Mouse (Mus musculus): ENCODE data around the gene Apba1.
A peak's percentile ranks its signal among the peaks of the same experiment; 100 is the strongest.

The Apba1 gene

GRCm38 (mm10) chr19:23807371-23807770, 48.7 kb downstream of the Apba1 start:
- DNase-seq: no peak

- no peak for DNase-seq
These were observed 50.5 kb downstream of the Apba1 start for GRCm38 (mm10) chr19:23809236-23809635.

GRCm38 (mm10) chr19:23810512-23810911, 51.8 kb downstream of the Apba1 start:
- DNase-seq: peak in 1 of 2 experiments; percentile 30

GRCm38 (mm10) chr19:23810976-23811375, 52.3 kb downstream of the Apba1 start:
- DNase-seq: no peak

GRCm38 (mm10) chr19:23816762-23817161, 58.1 kb downstream of the Apba1 start:
- DNase-seq: no peak

- DNase-seq: no peak
These were observed 58.5 kb downstream of the Apba1 start for GRCm38 (mm10) chr19:23817196-23817595.

- no peak for DNase-seq
These were observed 61.2 kb downstream of the Apba1 start for GRCm38 (mm10) chr19:23819882-23820281.

- DNase-seq: no peak
These were observed 63.8 kb downstream of the Apba1 start for GRCm38 (mm10) chr19:23822497-23822896.

- DNase-seq: no peak
These were observed 64.8 kb downstream of the Apba1 start for GRCm38 (mm10) chr19:23823533-23823932.

- DNase-seq: no peak
These were observed 67.6 kb downstream of the Apba1 start for GRCm38 (mm10) chr19:23826251-23826650.

GRCm38 (mm10) chr19:23830761-23831160, 72.1 kb downstream of the Apba1 start:
- no peak for DNase-seq

- peak in 1 of 2 experiments; percentile 7 for DNase-seq
These were observed 75.3 kb downstream of the Apba1 start for GRCm38 (mm10) chr19:23833685-23834682.

- no peak for DNase-seq
These were observed 76.0 kb downstream of the Apba1 start for GRCm38 (mm10) chr19:23834721-23835120.

- no peak for DNase-seq
These were observed 97.1 kb downstream of the Apba1 start for GRCm38 (mm10) chr19:23855832-23856231.

- DNase-seq: no peak
These were observed 99.4 kb downstream of the Apba1 start for GRCm38 (mm10) chr19:23858091-23858490.

- no peak for DNase-seq
These were observed 100.1 kb downstream of the Apba1 start for GRCm38 (mm10) chr19:23858781-23859180.

GRCm38 (mm10) chr19:23860151-23860820, 101.6 kb downstream of the Apba1 start:
- DNase-seq: peak; percentile 58 to 60

GRCm38 (mm10) chr19:23862736-23863135, 104.0 kb downstream of the Apba1 start:
- DNase-seq: peak; percentile 19 to 49

GRCm38 (mm10) chr19:23863959-23864358, 105.3 kb downstream of the Apba1 start:
- peak; percentile 48 to 67 for DNase-seq

- no peak for DNase-seq
These were observed 107.4 kb downstream of the Apba1 start for GRCm38 (mm10) chr19:23866045-23866444.

- DNase-seq: no peak
These were observed 108.4 kb downstream of the Apba1 start for GRCm38 (mm10) chr19:23867052-23867451.

GRCm38 (mm10) chr19:23867589-23867988, 108.9 kb downstream of the Apba1 start:
- DNase-seq: no peak

GRCm38 (mm10) chr19:23874502-23874901, 115.8 kb downstream of the Apba1 start:
- DNase-seq: no peak

GRCm38 (mm10) chr19:23875819-23876218, 117.1 kb downstream of the Apba1 start:
- no peak for DNase-seq

Data from kidney, postnatal 4 days (tissue).